Mouse (Mus musculus): ENCODE measurements at regions not wholly inside any gene's neighbourhood (a gene's known extent, or its start where the extent isn't known, plus 50 kb on each side); places are given as distances from the start of the nearest gene placed in this dataset.
"Not testable (repeated sequence)": the region's sequence is repeated elsewhere in the genome, so short reads cannot be mapped to it uniquely, and the experiment has no call there.

GRCm38 (mm10) chr15:11461575-11461974 is 62.1 kb upstream of the Tars start:
- DNase-seq, result not testable (repeated sequence)

DNA sequence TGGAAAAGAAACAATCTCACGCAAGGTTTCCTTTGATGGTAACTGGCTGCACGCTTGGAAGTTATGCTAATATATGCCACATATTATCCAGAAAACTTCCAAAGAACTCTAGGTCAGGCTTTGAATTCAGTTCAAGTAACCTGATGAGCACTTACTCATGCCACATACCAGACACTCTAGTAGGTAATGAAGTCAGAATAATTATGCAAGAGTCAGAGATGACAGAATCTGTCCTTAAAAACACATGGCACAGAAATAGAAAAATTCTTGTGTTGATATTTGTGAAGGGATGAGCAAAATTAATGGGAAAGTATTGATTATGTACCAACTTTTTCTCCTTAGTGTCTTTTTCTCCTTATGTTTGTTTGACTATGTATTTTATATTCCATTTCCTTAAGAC is 59.8 kb upstream of the Tars start:
- DNase-seq, result no peak

DNA sequence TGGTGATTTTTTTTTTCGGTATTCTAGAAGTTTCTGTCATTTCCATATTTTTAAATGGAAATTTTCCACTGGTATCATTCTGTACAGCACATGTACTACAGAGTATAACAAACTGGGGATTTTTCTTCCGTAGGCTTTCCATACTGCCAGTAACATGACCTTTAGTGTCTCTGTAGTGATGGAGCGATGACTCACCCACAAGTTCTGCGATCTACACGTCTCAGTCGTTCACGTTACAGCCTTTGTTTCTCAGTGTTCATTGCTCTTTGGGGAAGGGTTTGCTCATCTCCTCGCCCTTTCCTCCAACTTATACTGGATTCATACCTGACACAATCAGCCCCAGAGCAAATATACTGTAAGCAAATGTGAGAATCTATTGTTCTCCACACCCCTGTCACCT is 57.8 kb upstream of the Tars start:
- DNase-seq, result no peak

DNA sequence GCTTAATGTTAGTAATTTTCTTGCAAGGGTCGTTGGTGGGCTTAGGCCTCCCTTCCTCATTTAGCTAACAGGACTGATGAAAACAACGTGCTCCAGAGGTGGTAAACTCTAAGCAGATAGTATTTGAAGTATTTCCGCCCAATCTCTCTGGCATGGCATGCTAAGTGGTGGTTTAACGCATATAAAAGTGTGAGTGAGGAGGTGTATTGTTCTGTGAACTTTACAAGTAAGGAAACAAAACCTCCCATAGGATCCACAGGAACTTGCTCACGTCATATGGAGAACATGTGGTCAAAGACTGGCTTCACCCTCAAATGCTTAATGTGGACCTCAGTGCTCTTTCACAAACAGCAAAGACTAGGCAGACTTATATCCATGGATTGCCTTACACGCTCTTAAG is 56.5 kb upstream of the Tars start:
- DNase-seq, result no peak

DNA sequence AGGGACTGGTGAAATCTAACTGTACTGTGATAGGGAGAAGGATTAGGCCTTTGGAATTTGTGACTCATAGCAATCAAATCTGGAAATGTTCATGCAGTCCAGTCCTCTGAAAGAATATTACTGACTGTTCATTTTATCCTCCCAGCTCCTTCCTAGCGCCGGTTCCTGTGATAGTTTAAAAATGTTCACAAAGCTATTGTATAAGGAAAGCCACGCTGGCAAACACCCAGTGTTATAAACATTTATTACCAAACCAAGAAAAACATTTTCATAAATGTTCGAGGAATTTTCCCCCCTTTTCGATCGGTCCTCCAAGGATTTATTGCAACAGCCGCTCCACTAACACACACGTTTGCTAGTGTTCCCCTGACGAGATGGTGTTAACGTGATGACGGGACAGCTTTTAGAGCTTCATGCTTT is 55.9 kb upstream of the Tars start:
- no peak for DNase-seq

DNA sequence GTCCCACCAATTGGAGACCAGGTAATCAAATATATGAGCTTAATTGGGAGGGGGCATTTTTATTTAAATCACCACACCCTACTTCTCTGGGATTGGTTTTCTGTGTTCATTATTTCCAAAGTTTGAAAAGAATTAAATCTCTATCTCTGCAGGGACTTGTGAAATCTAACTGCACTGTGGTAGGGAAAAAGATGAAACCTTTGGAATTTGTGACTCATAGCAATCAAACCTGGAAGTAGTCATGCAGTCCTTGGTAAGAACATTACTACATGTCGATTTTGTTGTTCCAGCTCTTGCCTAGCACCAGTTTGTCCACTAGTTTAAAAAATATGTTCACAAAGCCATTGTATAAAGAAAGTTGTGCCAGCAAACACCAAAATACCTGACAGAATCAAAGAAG is 54.5 kb upstream of the Tars start:
- no peak for DNase-seq

DNA sequence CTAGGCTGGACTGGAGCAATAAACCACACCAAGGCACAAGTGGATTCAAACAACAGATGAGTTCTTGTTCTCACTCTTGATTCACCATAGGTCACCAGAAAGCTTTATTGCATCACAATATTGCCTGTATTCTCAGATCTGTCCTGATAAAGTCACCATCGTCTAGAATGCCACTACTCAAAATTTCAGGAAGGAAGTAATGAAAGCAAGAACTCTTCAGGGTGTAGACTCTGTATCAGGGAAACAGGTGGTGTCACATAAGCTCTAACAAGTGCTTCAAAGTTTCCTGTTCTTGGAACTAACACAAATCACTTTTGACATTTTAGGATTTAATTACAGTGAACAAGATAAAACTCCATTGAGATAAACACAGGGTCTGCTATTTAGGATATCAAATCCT is 52.2 kb upstream of the Tars start:
- no peak for DNase-seq

All from lung, postnatal 14 days (tissue).